Mouse (Mus musculus) fibroblast of lung, adult 2 months (primary cell): ENCODE measurements at regions not wholly inside any gene's neighbourhood (a gene's known extent, or its start where the extent isn't known, plus 50 kb on each side); places are given as distances from the start of the nearest gene placed in this dataset.
A peak's percentile ranks its signal among the peaks of the same experiment; 100 is the strongest.

Experiments
- DNase-seq: peaks from one replicate; pipeline ENCODE4 v3.0.0-alpha.2; 2011; ENCODE audit warnings: low read depth

DNA sequence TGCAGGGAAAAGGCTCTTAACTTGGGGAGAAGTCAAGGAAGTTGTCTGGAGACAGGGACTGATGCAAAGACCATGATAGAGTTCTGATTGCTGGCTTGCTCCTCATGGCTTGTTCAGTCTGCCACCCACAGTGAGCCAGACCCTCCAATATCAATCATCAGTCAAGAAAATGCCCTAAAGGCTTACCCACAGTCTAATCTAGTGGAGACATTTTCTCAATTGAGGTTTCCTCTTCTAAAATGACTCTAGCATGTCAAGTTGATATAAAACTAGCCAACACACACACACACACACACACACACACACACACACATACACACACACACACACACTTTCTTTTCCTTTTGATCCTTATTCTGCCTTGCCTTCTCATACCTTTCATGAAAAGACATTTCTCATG, 367.2 kb upstream of the Pik3r1 start:
- no peak for DNase-seq

DNA sequence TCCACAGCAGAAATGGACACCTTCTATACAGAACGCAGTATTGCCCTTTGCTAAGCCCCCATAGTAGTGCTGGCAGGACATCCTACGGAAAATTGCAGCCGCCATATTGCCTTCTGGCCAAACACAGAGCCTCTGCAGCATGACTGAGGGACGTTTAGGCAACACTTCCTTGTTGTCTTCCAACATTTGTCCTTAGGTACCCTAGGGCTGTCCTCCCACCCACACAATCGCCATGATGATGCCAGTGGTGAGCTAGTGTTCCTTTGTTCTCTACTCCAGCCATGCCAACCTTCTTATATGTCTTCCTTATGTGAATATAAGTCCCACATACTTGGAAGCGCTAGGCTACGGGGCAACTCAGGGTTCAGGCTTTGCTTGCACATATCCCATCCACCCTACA, 375.0 kb upstream of the Pik3r1 start:
- no peak for DNase-seq

- DNase-seq, result peak; percentile 16
Measured at GRCm38 (mm10) chr13:102143848-102144247, 375.8 kb upstream of the Pik3r1 start.

- no peak for DNase-seq
Measured at GRCm38 (mm10) chr13:102148039-102148438, 380.0 kb upstream of the Pik3r1 start.

GRCm38 (mm10) chr13:102153785-102154608, 386.0 kb upstream of the Pik3r1 start:
- no peak for DNase-seq

DNA sequence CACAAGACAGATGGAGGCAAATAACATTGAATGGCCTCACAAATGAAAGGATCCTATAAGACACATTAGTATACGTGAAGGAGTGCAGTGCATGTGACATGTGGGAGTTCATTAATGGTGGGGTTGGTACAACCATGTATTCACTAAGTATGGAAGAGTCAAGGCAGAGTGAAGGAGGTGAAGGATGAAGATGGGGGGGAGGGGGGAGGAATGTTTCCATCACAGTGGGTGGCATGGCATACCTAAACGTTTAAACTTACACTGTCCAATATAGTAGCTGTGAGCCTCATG, 386.5 kb upstream of the Pik3r1 start:
- DNase-seq, result no peak

DNA sequence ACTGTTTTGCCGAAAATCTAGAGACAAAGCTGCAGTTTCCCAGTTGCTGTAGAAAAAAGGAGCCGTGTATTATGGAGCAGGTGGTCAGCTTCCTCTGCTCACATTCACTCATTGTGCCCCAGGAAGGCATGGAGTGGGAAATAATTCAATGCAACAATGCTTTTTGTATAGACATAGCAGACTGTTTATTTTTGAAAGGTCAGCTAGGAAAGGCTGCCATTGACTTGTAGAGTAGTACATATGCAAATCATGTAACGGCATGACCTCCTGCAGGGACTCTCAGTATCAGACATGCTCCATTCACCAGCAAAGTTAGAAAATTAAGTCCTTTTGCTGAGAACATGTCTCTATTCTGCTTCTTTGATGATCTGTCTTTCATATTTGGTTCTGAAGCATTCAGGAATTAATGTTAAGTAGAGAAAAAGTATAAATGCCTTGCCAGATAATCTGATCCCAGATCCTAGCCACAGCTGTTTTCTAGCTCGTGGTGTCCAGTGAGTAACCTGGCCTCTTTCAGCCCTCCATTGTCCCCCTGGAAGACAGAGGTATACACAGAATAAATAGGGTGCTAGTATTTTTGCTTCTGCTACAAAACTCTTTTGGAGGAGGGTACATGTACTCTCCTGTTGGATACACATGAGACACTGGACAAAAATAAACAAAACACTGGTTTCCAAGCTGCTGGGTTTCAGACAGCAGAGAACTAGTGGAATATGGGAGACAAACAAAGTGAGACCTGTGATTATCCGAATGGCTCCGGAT, 389.5 kb upstream of the Pik3r1 start:
- no peak for DNase-seq

- DNase-seq, result no peak
Measured at GRCm38 (mm10) chr13:102173382-102174234, 405.6 kb upstream of the Pik3r1 start.

DNA sequence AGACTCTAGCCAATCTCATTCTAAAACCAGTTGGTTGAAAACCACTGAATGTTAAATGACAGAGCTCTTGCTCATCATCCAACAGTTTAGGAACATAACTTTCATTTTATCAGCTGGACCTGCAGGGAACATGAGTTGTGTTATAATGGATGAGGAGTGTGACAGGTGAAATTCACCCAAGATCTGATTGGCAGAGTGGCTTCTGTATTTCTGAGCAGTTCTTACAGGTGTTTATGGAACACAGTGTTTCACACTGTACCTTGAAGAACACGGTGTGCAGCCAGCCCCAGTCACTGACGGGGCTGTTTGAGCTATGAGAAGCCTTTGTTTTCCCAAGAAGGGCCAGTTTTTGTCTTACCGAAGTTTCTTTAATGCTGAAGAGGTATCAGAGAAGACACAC, 406.4 kb upstream of the Pik3r1 start:
- DNase-seq, result no peak

GRCm38 (mm10) chr13:102174896-102175295, 406.9 kb upstream of the Pik3r1 start:
- no peak for DNase-seq

DNA sequence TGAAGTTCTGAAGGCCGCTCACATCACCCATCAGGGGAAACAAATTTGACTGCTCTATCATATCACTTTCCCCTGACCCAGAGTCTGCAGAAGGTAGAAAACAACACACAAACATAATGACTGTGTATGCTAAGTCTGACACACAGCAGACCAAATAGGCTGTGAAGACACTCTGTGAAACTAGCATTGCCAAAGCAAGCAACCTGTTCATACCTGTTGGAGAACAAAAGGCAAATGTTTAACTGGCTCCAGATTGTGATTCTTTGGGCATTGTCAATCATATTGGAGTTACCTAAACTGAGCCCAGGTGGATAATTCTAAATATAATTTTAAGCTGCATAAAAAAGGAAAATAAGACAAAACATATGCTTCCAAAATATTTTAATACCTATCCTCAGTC, 407.4 kb upstream of the Pik3r1 start:
- no peak for DNase-seq

DNA sequence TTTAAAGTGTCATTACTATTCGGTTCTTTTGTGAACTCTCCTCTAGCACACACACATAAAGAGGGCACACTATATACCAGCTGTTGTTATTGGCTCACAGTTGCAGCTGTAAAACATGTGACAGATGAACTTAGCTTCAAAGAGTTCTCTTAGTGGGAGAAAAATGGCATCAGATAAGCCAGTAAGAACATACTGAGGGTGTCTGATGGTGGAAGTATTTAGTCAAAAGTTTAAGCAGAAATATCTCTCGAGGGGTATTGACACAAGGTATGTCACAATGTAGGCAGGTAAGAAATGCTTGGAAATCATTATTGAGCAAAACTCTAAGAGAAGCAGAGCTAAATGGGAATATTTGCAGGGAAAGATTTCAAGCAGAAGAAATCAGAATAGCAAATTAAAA, 408.4 kb upstream of the Pik3r1 start:
- DNase-seq, result no peak

DNA sequence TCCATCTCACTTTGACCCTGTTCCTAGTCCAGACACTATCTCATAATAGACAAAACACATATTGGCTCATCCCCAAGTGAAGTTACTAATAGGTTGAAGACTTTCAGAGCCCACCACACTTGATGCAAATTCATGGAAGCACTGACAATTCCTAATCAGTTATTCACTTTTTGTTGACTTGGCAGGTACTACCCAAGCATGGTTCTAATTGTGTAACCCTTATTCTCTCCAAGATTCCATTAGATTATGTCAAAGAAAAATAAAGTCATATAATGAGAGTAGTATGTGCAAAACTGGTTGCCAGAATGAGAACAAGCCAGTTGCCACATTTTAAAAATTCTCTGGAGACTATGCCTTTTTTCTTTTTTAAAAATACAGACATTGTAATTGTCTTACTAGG, 426.7 kb upstream of the Pik3r1 start:
- DNase-seq, result peak; percentile 23

DNA sequence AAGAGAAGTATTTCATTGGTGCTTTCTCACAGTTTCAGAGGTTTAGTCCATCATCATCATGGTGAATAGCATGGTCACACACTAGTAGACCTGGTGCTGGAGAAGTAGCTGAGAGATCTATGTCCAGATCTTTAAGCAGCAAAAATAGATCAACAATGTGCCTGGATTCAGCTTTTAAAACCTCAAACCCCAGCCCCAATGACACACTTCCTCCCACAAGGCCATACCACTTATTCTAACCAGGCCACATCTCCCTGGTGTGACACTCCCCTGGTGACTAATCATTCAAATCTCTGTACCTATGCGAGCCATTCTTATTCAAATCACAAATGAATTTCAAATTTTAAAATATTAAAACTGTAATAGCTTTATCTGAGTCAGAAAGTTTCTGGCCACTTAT, 434.3 kb upstream of the Pik3r1 start:
- no peak for DNase-seq

- no peak for DNase-seq
Measured at GRCm38 (mm10) chr13:102218486-102218885, 450.5 kb upstream of the Pik3r1 start.

- peak; percentile 24 for DNase-seq
Measured at GRCm38 (mm10) chr13:102231048-102231447, 462.3 kb upstream of the Cd180 start.

GRCm38 (mm10) chr13:102232291-102232936, 460.9 kb upstream of the Cd180 start:
- DNase-seq, result peak; percentile 88

DNA sequence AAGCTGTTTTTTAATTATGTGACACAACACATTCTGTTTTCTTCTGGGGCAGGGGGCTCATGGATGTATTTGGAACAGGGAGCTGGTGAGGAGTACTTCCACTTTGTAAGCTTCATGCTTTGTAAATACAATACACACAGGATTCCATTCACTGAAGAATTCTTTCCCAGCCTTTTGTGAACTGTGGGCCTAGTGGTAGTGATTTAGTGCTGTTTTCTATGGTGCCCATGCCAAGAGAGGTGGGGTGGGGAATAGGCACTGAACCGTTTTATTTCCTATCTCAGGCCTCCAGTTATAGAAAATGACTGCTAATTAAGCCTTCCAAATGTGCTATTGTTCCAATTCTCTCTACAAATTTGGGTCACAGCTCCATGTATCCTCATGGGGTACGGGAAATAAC, 442.5 kb upstream of the Cd180 start:
- no peak for DNase-seq

DNA sequence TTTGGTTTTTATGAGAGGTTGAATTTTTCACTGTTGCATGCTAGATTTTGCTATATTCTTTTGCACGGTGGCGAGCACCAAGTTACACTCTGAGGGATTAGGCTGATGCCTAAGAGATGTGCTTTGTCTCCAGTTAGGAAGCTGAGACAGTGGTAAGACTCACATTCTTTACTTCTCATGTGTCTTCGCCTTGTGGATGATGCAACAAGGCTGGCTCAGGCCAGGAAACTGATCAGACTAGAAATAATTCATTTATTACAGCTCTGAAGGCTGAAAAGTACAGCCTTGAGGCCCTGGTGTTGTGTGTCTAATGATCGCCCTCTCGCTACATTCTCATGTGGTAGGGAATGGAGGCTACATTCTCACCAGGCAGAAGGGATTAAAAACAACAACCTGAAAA, 441.6 kb upstream of the Cd180 start:
- DNase-seq, result no peak

DNA sequence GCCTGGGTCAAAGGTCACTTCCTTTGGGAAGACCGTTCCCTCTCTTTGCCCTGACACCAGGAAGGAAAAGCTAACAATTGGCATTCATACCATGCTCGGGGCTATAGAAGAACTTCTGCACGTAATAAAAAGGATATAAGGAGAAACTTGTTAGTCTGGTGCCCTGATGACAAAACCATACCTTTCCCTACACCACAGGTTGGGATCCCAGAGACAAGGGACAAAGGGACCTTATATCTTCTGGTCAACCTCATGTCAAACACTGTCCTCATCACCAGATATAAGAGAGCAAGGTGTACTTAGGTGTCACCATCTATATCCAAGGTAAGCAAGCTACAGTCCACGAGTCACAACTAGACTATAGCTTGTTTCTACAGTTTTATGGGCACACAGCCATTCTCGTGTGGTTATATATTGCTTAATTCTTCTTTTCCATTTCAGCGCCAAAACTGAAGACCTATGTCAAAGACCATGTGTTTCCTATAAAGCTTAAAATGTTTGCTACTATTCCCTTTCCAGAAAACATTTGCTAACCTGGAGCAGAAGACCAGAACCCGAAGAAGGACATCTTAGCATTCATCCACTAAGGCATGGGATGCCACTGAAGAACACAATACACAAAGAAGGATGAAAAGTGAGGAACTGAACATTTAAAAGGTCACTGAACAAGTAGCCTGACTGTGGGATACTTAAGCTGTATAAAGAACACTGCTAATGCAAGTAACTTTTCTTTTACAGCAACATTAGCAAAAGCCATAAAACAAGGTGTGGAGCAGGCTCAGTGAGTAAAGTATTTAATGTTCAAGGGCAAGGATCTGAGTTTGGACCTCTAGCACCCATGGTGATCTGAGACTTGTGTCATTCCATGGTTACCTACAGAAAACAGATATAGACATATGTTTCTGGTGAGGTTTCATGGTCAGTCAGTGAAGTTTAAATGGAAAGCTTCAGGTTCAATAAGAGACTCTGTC, 437.7 kb upstream of the Cd180 start:
- DNase-seq, result no peak

- DNase-seq, result no peak
Measured at GRCm38 (mm10) chr13:102258207-102258606, 435.2 kb upstream of the Cd180 start.
